Mouse (Mus musculus): ENCODE data around the gene Itga2b.

DNA sequence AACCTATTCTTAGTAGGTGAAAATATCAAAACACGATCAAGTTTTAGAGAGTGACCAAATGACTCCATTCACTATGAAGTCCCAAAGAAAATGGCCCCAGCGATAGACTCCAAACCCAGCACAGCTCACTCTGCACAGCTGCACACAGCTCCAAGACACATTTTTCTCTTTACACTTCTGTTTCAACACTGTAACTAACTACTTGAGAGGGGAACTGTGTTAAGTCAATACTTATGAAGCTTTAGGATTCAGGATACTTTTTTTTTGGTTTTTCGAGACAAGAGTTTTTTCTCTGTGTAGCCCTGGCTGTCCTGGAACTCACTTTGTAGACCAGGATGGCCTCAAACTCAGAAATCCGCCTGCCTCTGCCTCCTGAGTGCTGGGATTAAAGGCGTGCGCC is 25.2 kb upstream of the Itga2b start:
- TF ChIP-seq POLR2A (IDR thresholded peaks at IDR 0.05; ENCODE audit: borderline replicate concordance, control insufficient read depth, low read depth, low read length): no peak
- no peak for TF ChIP-seq CTCF (IDR thresholded peaks at IDR 0.05; ENCODE audit: control insufficient read depth, insufficient read depth, low read length)

Data from bone marrow, adult 2 months (tissue).